Mouse (Mus musculus) heart, embryonic 10.5 days (tissue): ENCODE measurements around the gene Thbd. TPM values are rescaled to one million over a fixed set of nuclear protein-coding genes. Genes with fewer than 3 reads are reported as not detected.

Source experiments
- DNase-seq: peaks from one replicate; pipeline ENCODE4 v3.0.0-alpha.2; 2017; ENCODE audit warnings: low spot score
- H3K27ac ChIP-seq: fragments of 300-500 bp; sonication (generic); 2 replicates; pipeline ENCODE4 v1.5.1; 2016; ENCODE audit warnings: mild to moderate bottlenecking
- H3K27me3 ChIP-seq: fragments of 300-500 bp; sonication (generic); 2 replicates; pipeline ENCODE4 v1.6.1; 2016; ENCODE audit warnings: mild to moderate bottlenecking; ENCODE audit not compliant: poor library complexity, insufficient read depth, severe bottlenecking
- H3K36me3 ChIP-seq: fragments of 300-500 bp; sonication (generic); 2 replicates; pipeline ENCODE4 v1.6.1; 2016; ENCODE audit warnings: mild to moderate bottlenecking, moderate library complexity
- H3K4me1 ChIP-seq: fragments of 300-500 bp; sonication (generic); 2 replicates; pipeline ENCODE4 v1.6.1; 2016; ENCODE audit warnings: mild to moderate bottlenecking
- H3K4me3 ChIP-seq: fragments of 300-500 bp; sonication (generic); 2 replicates; pipeline ENCODE4 v1.5.1; 2016; ENCODE audit warnings: mild to moderate bottlenecking, moderate library complexity
- H3K9me3 ChIP-seq: fragments of 300-500 bp; sonication (generic); 2 replicates; pipeline ENCODE4 v1.6.1; 2016; ENCODE audit warnings: mild to moderate bottlenecking, moderate library complexity
- WGBS: fragments of 180-500 bp; shearing (Covaris S2); methylation state at CpG from one replicate; pipeline ENCODE4 v1.1.7; 2016; 5-methylcytosine and 5-hydroxymethylcytosine counted together
- polyA plus RNA-seq: library from polyadenylated mRNA; unstranded; fragments of >200 nt; fragmentation: Nextera tagmentation; extraction: Ambion mirVana; gene quantifications from 2 replicates; pipeline ENCODE4 v1.2.1, GENCODE M21; 2016

The Thbd gene
- polyA plus RNA-seq, 1 experiment from 2014 or later: 14.6 TPM

DNA sequence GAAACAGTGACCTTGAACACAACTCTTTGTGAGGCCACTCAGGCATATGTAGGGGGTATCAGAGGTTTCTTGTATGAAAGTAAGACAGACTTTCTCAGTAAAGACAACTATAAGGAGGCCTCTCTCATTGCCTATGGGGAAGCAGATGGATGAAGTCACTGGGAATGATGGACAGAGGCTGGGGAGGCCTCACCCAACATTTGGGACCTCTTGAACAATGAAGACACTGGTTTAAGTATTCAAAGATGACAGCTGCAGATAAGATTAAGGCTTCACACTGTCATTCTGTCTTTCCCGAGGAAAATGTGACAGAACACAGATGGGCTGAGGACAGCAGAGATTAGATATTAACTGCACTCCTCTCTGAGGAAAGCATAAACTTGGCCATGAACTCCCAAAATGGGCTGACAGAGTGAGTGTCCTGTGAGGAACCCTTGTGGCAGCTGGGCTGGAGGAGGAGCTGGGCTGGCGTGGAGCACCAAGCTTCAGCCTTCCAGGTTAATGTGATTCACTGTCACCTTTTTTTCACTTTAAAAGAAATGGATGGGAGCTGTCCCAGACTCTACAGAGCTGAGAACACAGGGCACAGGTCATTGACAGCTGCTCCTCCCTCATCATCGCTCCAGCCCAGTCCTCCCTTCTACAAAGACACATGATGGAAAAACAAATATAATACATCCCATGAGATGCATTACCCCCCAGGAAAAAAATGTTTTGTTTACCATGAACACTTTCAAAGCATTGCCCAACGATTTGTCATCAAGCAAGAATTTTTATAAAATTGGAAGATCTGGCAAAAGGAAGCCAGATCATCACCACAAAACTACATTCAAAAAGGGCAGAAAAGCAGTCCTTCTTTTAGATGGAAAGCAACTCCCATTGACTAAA lies 36.0 kb downstream of the Thbd start:
- Histone ChIP-seq H3K27ac (no peak overlapping the region), H3K9me3 (no peaks in the 10 kb centered on the region), H3K27me3 (peaks cover 17% of the 10 kb centered on the region), H3K4me3 (no peak overlapping the region), H3K36me3 (no peaks in the 10 kb centered on the region), H3K4me1 (peaks cover 36% of the 10 kb centered on the region)
- WGBS: 33% methylated on average over 4 of the region's 4 CpGs
- DNase-seq: no peak

DNA sequence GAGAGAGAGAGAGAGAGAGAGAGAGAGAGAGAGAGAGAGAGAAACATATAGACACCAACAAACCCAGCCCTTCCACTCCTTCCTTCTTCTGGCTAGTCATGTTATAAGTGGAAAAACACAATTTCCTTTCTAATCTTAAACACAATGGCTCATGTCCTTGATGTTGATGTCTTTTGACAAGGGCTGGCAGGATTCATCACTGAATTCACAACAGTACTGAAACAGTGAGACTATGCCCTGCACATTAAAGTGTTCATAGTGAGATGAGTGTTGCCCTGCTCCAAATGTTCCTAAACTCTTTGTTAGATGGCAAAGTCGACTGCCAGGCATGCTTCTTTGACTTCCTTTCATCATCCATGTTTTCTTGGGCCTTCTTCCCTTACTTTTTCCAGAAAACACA lies 42.8 kb downstream of the Thbd start:
- H3K27ac ChIP-seq: no peak overlapping the region
- H3K9me3 ChIP-seq: no peaks in the 10 kb centered on the region
- H3K27me3 ChIP-seq: peaks cover 21% of the 10 kb centered on the region
- DNase-seq: no peak
- no peaks in the 10 kb centered on the region for H3K4me1 ChIP-seq
- WGBS: 35% methylated on average over 1 of the region's 1 CpGs
- no peak overlapping the region for H3K4me3 ChIP-seq
- no peaks in the 10 kb centered on the region for H3K36me3 ChIP-seq

DNA sequence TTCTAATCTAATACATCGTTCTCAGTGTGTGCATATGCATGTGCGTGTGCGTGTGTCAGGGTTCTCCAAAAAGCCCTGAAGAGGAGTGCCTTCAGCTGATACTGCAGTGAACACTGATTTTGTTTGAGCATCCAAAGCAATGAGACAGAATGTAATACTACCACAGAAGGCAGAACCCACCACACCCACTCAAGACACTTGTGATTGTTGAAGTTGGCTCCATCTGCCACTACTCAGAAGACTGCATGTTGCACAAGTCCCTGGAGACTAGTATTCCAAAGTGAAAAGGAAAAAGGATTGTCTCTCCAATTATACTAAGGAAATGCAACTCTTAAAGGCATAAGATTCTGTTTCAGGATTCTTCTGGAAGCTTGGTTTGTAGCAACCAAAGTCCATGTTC lies 43.5 kb downstream of the Thbd start:
- WGBS: 93% methylated on average over 3 of the region's 3 CpGs

DNA sequence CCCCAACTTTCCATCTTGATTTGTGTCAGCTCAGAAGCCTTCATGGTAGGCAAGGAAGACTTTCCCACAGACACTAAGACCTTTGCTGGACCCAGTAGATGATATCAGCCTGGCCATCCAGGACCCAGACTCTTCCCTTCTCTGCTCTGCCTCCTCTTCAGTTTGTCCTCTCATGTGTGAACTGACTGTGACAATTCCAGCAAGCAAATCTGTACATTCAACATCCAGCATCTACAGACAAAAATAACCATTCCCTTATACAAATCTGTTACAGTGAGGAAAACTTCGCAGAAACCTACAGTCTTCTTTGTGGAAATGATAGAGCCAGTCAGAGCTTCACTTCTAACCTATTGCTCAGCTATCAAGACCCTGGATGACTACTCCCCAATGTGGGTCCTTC lies 50.8 kb downstream of the Thbd start:
- 88% methylated on average over 1 of the region's 1 CpGs for WGBS
- H3K4me3 ChIP-seq: no peak overlapping the region
- no peaks in the 10 kb centered on the region for H3K4me1 ChIP-seq
- H3K27me3 ChIP-seq: no peaks in the 10 kb centered on the region
- no peaks in the 10 kb centered on the region for H3K36me3 ChIP-seq
- no peak overlapping the region for H3K27ac ChIP-seq
- no peaks in the 10 kb centered on the region for H3K9me3 ChIP-seq
- no peak for DNase-seq

More for the DNA sequence above, 43.5 kb downstream of the Thbd start:
- Histone ChIP-seq H3K9me3 (no peaks in the 10 kb centered on the region), H3K36me3 (no peaks in the 10 kb centered on the region), H3K4me1 (no peaks in the 10 kb centered on the region), H3K27ac (no peak overlapping the region), H3K27me3 (peaks cover 21% of the 10 kb centered on the region), H3K4me3 (no peak overlapping the region)
- DNase-seq: no peak

Other genes with a start within 250 kb of the Thbd start
- 0.52 and 0.89 TPM in 2 replicates for gene Sstr4, start 12.8 kb downstream of the Thbd start, polyA plus RNA-seq
- 10.3 and 19.7 TPM in 2 replicates for gene Cd93, start 35.4 kb upstream of the Thbd start, polyA plus RNA-seq